Mouse (Mus musculus) liver, adult 2 months (tissue): Measurements from ENCODE around the gene Batf.

Source experiments
- CTCF ChIP-seq: fragments of 200-500 bp; IDR thresholded peaks from 2 replicates; pipeline ENCODE4 v1.5.1; 2011; ENCODE audit warnings: low read depth, low read length, control low read depth
- POLR2A ChIP-seq: fragments of 200-500 bp; IDR thresholded peaks from 2 replicates; pipeline ENCODE4 v1.6.1; 2011; ENCODE audit warnings: low read length, control low read depth; ENCODE audit not compliant: insufficient read depth; ENCODE audit errors: extremely low read depth

GRCm38 (mm10) chr12:85643735-85644134 lies 42.7 kb upstream of the Batf start:
- TF ChIP-seq CTCF (no peak), POLR2A (no peak)
